Mouse (Mus musculus): ENCODE measurements around the gene Mkln1. TPM values are rescaled to one million over a fixed set of nuclear protein-coding genes. Genes with fewer than 3 reads are reported as not detected.
A peak's percentile ranks its signal among the peaks of the same experiment; 100 is the strongest.

Gene Mkln1
- total RNA-seq, 2 experiments from 2014 or later = 159 to 164 TPM

DNA sequence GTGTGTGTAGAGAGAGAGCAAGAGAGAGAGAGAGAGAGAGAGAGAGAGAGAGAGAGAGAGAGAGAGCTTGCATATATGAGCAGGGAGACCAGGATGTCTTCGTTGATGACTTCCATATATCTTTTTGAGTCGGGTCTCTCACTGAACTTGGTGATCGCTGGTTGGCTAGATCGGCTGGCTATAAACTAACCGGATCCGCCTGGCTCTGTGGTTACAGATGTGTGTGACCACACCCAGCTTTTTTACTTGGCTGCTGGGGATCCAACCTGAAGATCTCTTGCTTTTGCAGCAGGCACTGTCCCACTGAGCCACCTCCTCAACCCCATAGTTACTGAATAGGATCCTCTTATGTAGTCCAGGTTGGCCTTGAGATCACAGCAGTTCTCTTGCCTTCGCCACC, 15.5 kb upstream of the Mkln1 start:
- no peak for TF ChIP-seq CTCF (conservative IDR thresholded peaks at IDR 0.05)
- no peak for DNase-seq (ENCODE audit: low spot score in 2 of 2)
- Histone ChIP-seq H3K27ac (no peak overlapping the region), H3K4me3 (no peak overlapping the region)

DNA sequence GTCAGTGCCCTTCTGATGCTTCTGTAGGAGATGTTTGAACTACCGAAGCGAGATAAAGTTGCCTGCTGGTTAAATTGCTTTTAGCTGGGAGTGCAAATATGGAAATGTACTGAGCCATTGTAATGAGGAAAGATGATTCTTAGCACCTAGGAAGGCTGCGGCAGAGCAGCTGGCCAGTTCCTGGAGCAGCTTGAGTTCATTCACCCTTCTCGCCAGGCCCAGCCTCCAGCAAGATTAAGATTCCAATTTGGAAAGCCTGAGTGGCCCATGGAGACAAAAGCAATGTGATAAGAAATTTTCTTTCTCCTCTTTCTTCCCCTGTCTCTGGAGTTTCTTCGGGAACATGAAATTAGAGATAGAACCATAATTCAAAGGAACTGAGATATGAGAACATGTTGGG, 13.7 kb upstream of the Mkln1 start:
- H3K4me3 ChIP-seq = no peak overlapping the region
- TF ChIP-seq CTCF (conservative IDR thresholded peaks at IDR 0.05) = no peak
- no peak overlapping the region for H3K27ac ChIP-seq
- no peak for DNase-seq (ENCODE audit: low spot score in 2 of 2)

DNA sequence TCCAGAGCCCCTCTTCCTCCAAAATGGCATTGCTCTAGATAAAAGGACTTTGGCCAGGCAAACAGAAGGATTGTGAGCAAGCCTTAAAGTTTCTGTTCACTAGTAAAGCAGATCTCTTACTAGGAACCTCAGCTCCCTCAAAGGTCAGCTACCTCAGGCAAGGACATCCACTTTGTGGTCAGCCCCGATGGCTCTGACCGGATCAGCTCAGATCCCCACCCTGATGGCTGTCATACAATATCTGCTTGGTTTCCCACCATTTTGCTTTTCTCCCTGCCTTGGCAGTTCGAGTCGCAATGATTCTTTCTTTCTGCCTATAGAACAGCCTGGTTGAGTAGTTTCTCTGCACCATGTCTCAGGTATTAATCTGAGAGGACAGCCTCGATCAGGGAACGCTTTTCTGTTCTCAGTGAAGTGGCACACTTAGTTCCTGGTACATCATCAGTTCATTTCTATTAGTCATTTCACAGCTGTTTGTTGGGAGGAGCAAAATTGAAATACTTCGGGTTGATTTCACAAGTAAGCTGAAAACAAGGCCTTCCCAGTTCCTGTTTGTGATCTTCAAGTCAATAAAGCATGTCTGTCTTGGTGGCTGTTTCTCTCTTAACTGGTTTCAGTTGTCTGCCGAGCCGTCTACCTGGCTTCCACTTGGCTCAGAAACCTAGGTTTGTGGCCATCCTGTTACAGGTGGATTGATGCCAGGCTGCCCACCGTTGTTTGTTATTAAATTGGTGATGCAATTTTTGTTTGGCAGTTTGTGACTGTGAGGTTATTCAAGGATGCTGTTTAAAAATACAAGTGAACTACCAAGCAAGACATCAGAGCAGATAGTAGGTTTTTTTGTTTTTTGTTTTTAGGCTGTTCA, 13.0 kb upstream of the Mkln1 start:
- no peak for TF ChIP-seq CTCF (conservative IDR thresholded peaks at IDR 0.05)
- Histone ChIP-seq H3K4me3 (no peak overlapping the region), H3K27ac (no peak overlapping the region; the same call in 1 of the 2 replicates)
- no peak for DNase-seq (ENCODE audit: low spot score in 2 of 2)

DNA sequence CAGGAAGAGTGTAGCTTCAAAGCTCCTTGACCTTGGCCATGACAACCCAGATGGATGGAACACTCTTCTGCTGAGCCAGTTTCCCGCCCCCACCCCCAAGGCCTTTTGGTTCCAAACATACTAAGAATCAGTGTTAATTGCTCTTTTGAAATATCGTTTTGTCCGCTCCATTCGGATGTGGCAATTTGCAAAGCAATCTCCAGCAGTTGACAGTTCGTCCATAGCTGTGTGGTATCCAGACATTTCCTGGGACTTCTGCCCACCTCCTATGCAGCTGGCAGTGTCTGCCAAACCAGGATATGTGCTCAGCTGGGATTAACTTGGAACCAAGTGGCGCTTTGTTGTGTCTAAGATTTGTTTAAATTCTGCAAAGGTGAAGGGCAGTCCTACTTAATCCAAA, 8.8 kb upstream of the Mkln1 start:
- no peak overlapping the region for H3K27ac ChIP-seq
- DNase-seq (ENCODE audit: low spot score in 2 of 2) = no peak
- no peak for TF ChIP-seq CTCF (conservative IDR thresholded peaks at IDR 0.05)
- no peak overlapping the region for H3K4me3 ChIP-seq

DNA sequence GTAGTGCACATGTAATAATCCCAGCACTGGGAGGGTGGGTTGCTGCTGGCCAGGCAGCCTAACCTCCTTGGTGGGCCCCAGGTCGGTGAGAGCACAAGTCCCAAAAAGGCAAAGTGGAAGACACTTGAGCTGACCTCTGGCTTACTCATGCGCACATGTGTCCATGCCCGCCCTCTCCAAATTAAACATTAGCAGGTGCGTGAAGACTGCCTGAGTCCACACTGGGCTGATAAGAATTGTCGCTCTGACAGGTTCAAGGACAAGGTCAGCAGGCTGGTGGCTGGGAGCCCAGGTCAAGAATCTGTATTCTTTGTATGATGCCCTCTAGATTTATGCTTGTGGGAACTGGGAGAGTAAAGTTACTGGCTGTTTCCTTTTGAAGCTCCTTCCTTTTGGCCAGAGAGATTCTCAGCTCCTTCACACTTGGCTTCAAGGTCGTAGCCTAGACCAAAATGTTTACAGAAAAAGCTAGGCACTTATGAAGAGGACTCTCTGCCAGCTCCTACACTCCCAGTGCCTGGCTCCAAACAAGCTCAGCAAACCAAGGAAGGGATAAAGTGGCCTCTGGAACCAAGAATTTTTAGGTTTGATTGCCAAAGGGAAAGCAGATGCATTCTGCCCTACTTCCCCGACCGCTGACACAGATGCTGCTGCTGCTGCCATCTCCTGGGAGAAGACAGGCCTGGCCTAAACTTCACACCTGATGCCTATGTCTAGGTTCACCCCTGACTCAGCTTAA, 8.1 kb upstream of the Mkln1 start:
- H3K4me3 ChIP-seq = no peak overlapping the region
- TF ChIP-seq CTCF (conservative IDR thresholded peaks at IDR 0.05) = peak; percentile 68
- no peak for DNase-seq (ENCODE audit: low spot score in 2 of 2)
- H3K27ac ChIP-seq = peak overlapping the region; percentile 58; the same call in 1 of the 2 replicates

DNA sequence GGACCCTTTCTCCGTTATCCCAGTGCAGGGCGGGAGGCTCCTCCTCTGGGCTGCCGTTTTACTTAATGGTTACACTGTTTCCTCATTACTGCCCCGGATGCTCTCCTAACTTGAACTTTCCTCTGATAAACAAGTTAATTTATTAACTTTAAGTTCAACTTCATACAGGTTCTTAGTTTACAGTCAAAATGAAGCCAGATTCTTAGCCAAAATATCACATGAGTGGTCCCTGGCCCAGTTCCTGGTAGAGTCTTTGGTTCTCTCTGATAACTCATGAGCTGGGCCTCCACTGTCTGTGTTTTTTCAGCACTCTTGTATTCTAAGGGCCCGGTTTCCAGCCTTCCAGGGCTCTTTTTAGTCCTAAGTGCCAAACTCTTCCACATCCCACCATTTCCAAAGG, 5.7 kb upstream of the Mkln1 start:
- Histone ChIP-seq H3K4me3 (no peak overlapping the region), H3K27ac (no peak overlapping the region)
- TF ChIP-seq CTCF (conservative IDR thresholded peaks at IDR 0.05) = no peak
- DNase-seq (ENCODE audit: low spot score in 2 of 2) = no peak

DNA sequence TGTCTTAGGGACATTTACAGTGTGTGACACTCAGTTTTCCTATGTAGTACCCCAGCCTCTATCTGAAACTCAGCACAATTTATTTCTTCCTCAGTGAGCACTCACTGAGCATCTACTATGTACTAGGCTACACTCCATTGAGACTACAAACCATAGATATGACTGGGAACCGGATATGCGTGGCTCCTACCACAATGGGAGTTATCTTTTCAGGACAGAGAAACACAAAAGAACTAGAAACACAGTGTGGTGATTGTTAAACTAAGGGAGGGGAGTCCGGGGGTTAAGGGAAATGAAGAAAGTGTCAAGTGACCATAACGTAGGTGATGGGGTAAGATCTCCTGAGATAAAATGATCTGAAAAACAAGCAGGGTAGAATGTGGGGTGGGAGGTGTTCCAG, 2.4 kb upstream of the Mkln1 start:
- TF ChIP-seq CTCF (conservative IDR thresholded peaks at IDR 0.05) = no peak
- H3K27ac ChIP-seq = no peak overlapping the region
- DNase-seq (ENCODE audit: low spot score in 2 of 2) = no peak
- H3K4me3 ChIP-seq = no peak overlapping the region

DNA sequence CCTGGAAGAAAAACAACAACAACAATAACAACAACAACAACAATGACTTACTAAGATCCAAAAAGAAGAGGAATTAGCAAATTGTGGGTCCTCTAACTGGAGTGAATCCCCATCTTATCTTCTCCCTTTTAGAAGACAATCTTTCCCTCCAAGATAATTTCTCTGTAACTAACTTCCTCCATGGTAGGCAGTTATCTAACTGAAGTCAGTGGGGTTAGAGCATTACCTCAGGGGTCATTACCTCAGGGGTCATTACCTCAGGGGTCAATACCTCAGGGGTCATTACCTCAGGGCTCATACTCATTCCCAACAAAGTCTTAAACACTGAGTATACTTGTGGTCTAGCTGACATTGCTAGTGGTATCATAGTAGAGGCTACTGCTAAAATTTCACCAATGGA, 1.2 kb upstream of the Mkln1 start:
- DNase-seq (ENCODE audit: low spot score in 2 of 2) = no peak
- TF ChIP-seq CTCF (conservative IDR thresholded peaks at IDR 0.05) = no peak
- Histone ChIP-seq H3K27ac (no peak overlapping the region), H3K4me3 (peak overlapping the region; percentile 92)

DNA sequence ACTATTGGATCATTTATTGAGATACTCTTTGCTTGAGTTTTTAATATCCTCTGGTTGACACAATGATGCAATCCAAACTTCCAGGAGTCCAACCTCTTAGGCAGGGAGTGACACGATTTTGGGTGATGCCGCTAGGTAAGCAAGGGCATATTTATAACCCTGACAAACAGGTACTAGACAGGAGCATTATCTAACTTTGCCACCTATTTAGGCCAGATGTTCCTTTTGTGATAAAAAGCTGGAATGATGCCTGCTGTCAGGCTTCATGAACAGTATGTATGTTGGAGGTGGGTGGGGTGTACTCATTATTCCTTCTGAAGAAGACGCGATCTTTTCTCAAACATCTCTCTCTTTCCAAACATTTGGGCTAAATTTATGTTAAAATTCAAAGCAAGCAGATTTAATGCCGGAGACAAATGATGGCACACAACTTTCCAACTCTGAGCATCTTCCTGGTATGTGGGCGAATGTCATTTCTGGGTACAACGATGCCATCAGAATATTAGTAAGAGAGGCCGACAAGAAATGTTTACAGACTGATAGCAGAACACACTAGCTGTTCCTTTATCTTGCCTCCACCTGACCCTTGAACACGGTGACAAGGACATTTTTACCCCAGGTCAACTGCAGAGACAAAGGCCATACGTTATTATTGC, 632 bp upstream of the Mkln1 start:
- no peak for TF ChIP-seq CTCF (conservative IDR thresholded peaks at IDR 0.05)
- DNase-seq (ENCODE audit: low spot score in 2 of 2) = no peak
- Histone ChIP-seq H3K27ac (peak overlapping the region; percentile 96), H3K4me3 (peak overlapping the region; percentile 92)

DNA sequence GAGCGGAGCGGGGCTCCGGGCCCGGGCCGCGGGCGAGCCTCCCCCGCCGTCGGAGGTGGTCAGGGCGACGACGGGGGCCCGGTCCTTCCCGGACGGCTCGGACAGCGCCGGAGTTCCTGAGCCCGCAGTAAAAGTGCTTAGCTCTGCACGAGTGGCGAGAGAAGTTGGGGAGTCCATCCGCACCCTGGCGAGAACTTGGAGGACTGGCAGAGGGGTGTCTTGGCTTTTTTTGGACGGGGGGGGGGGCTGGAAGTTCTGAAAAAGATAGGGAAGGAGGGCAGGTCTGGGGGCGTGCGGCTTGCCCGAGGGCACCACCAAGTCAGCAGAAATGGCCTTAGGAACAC, 643 bp downstream of the Mkln1 start:
- peak overlapping the region; percentile 92 for H3K4me3 ChIP-seq
- no peak for TF ChIP-seq CTCF (conservative IDR thresholded peaks at IDR 0.05)

DNA sequence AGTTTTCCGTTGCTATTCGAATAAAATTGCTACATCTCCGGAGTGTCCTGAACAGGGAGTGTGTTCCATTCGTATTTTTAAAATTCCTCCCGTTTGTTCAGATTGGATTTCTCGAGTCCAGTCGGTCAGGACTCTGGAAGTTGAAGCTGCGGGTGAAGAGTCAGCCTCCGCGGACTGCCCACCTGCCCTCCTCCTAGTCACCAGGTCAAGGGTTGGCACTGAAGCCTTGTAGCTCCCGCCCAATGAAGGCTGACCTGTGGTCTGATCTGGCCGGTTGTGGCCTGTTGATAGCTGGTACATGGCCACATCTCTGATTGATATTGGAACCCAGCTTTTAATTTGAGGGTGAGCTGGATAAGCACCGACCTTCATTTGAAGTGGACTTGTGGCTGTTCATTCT, 1.0 kb downstream of the Mkln1 start:
- TF ChIP-seq CTCF (conservative IDR thresholded peaks at IDR 0.05) = no peak
- H3K27ac ChIP-seq = peak overlapping the region; percentile 96
- DNase-seq (ENCODE audit: low spot score in 2 of 2) = no peak
- H3K4me3 ChIP-seq = peak overlapping the region; percentile 92

More for the DNA sequence above, 643 bp downstream of the Mkln1 start:
- DNase-seq (ENCODE audit: low spot score in 2 of 2) = no peak
- peak overlapping the region; percentile 96 for H3K27ac ChIP-seq

DNA sequence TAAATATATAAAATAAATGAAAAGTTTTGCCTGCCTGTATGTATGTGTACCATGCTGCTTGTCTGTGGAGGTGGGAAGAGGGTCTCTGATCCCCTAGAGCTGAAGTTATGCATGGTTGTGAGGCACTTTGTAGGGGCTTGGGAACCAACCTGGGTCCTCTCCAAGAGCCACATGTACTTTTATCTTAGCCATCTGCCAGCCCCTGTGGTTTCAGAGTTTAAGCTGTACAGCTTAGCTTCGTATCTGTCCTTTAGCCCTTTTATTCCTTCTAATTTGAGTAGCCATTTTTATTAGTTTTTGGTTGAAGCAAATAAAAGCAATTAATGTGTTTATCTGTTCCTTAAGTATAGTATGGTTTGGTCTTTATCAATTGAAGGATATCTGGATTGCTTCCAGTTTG, 12.5 kb downstream of the Mkln1 start:
- peak overlapping the region; percentile 18; the same call in 1 of the 2 replicates for H3K27ac ChIP-seq
- TF ChIP-seq CTCF (conservative IDR thresholded peaks at IDR 0.05) = no peak
- H3K4me3 ChIP-seq = no peak overlapping the region
- no peak for DNase-seq (ENCODE audit: low spot score in 2 of 2)

DNA sequence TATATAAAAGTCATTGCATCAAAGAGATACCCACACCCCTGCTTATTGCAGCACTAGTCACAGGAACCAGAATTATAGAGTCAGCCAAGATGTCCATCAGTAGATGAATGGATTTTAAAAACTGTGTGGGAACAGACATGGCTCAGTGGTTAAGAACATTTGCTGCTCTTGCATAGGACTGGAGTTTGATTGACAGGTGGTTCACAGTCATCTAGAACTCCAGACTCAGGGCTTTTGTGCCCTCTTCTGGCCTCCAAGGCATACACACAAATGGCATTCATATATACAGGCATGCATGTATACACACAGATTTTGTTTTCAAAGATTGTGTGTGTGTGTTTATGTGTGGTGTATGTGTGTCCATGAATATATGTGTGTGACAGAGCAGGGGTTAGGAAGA, 14.0 kb downstream of the Mkln1 start:
- Histone ChIP-seq H3K4me3 (no peak overlapping the region), H3K27ac (peak overlapping the region; percentile 19; the same call in 1 of the 2 replicates)
- TF ChIP-seq CTCF (conservative IDR thresholded peaks at IDR 0.05) = peak; percentile 66
- DNase-seq (ENCODE audit: low spot score in 2 of 2) = no peak

Data from layer of hippocampus, adult 2 months (tissue).